Mouse (Mus musculus): ENCODE measurements around the gene Hcn1.

- TF ChIP-seq CTCF (IDR thresholded peaks at IDR 0.05) (no peak), EP300 (IDR thresholded peaks at IDR 0.05; ENCODE audit: insufficient read depth, low read depth, low read length) (no peak)
Measured at GRCm38 (mm10) chr13:117658414-117659175, 56.5 kb downstream of the Hcn1 start.
